Mouse (Mus musculus): Measurements from ENCODE around the gene Lrriq1. TPM values are rescaled to one million over a fixed set of nuclear protein-coding genes. Genes with fewer than 3 reads are reported as not detected.

Lrriq1 gene
- polyA plus RNA-seq, 1 experiment from 2014 or later = 5.5 TPM

DNA sequence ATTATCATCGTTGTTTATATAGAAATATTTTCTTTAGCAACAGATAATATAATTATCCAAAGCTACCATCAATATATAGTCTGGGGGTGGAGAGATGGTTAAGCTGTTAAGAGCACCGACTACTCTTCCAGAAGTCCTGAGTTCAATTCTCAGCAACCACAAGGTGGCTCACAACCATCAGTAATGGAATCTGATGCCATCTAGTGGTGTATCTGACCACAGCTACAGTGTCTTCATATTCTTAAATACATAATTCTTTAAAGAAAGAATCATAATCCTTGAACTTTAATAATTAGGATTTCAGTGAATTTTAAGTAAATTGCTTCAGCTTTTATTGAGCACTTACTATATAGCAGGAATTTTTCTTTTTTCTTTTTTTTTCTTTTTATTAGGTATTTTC, 128.0 kb downstream of the Lrriq1 start:
- H3K27ac ChIP-seq (replicated peaks) = no peak overlapping the region

GRCm38 (mm10) chr10:103086101-103086500, 150.0 kb downstream of the Lrriq1 start:
- no peak overlapping the region for H3K9ac ChIP-seq
- H3K27me3 ChIP-seq = no peaks in the 10 kb centered on the region

More for the DNA sequence above, 128.0 kb downstream of the Lrriq1 start:
- H3K9ac ChIP-seq = no peak overlapping the region
- 89% methylated on average over 2 of the region's 2 CpGs for WGBS
- no peaks in the 10 kb centered on the region for H3K27me3 ChIP-seq
- no peaks in the 10 kb centered on the region for H3K4me1 ChIP-seq (replicated peaks)
- H3K4me3 ChIP-seq = no peak overlapping the region
- no peak for ATAC-seq (ENCODE audit: low FRiP score, low read depth)
- no peaks in the 10 kb centered on the region for H3K9me3 ChIP-seq
- no peaks in the 10 kb centered on the region for H3K36me3 ChIP-seq
- H3K4me2 ChIP-seq = no peak overlapping the region

GRCm38 (mm10) chr10:103049593-103049992, 186.5 kb downstream of the Lrriq1 start:
- H3K9me3 ChIP-seq = no peaks in the 10 kb centered on the region
- WGBS = 92% methylated on average over 2 of the region's 2 CpGs
- H3K4me3 ChIP-seq = no peak overlapping the region
- no peak overlapping the region for H3K9ac ChIP-seq
- H3K27ac ChIP-seq (replicated peaks) = no peak overlapping the region
- H3K27me3 ChIP-seq = no peaks in the 10 kb centered on the region
- H3K4me1 ChIP-seq (replicated peaks) = no peaks in the 10 kb centered on the region
- ATAC-seq (ENCODE audit: low FRiP score, low read depth) = no peak
- no peaks in the 10 kb centered on the region for H3K36me3 ChIP-seq
- H3K4me2 ChIP-seq = no peak overlapping the region

More at GRCm38 (mm10) chr10:103086101-103086500, 150.0 kb downstream of the Lrriq1 start:
- H3K4me1 ChIP-seq (replicated peaks) = no peaks in the 10 kb centered on the region
- 74% methylated on average over 1 of the region's 1 CpGs for WGBS
- no peaks in the 10 kb centered on the region for H3K9me3 ChIP-seq
- no peak for ATAC-seq (ENCODE audit: low FRiP score, low read depth)
- no peak overlapping the region for H3K4me3 ChIP-seq
- no peaks in the 10 kb centered on the region for H3K36me3 ChIP-seq
- H3K27ac ChIP-seq (replicated peaks) = no peak overlapping the region
- H3K4me2 ChIP-seq = no peak overlapping the region

- H3K9me3 ChIP-seq = no peaks in the 10 kb centered on the region
- no peaks in the 10 kb centered on the region for H3K27me3 ChIP-seq
- no peaks in the 10 kb centered on the region for H3K4me1 ChIP-seq (replicated peaks)
- no peaks in the 10 kb centered on the region for H3K36me3 ChIP-seq
- H3K4me3 ChIP-seq = no peak overlapping the region
- no peak for ATAC-seq (ENCODE audit: low FRiP score, low read depth)
- no peak overlapping the region for H3K27ac ChIP-seq (replicated peaks)
- 80% methylated on average over 3 of the region's 3 CpGs for WGBS
- H3K9ac ChIP-seq = no peak overlapping the region
- H3K4me2 ChIP-seq = no peak overlapping the region
These were observed 189.5 kb downstream of the Lrriq1 start for GRCm38 (mm10) chr10:103046623-103047022.

DNA sequence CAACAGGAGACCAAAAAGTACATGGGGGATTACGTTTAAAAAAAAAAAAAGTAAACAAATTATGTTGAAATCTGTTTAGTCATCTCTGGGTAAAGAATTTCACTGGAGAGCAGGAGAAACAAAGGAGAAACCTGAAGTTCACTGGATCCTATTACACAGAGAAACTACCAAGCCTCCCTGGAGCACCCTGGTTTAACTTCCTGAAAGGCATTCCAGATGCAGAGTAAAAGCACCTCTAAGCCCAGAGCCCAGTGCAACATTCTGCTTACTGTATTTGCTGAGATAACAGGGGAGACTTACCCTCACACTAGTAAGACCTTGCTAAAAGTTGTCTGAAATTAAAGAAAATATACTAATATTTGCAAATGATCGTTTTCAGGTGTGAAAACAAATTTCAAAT, 191.1 kb downstream of the Lrriq1 start:
- no peak for ATAC-seq (ENCODE audit: low FRiP score, low read depth)
- WGBS = 59% methylated on average over 2 of the region's 2 CpGs

DNA sequence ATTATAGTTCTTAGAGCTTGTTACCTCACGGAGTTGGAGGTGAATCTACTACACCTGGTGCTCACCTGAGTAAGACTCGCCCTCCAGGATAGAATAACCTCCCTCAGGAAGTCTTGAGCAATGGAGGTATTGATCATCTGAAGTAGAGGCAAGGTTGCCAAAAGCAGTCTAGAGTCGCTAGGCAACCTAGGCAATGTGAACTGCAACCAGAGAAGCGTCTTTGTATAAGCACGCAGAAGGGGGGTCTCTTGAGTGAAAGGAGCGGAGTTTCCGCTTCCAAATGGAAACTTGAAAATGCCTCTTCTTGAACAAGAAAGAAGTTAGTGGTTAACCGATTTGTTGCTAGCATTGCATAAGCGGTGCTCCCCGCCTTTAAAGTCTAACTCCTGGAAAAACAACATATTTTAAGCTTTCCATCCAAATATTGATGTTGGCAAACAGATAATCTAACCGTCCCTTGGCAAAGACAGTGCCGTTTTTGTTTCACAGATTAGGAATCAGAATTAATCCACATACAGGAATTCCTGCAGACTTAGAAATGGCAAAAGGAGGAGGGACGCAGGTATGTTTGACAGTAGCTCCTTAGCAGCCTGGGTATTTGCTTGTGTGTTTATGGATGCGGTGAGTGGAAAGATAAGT, 201.0 kb downstream of the Lrriq1 start:
- H3K27me3 ChIP-seq = peaks cover 60% of the 10 kb centered on the region
- H3K4me1 ChIP-seq (replicated peaks) = 0 out of 2 replicates have a peak, but pooled peaks cover under 1% of the 10 kb centered on the region
- no peak overlapping the region for H3K4me2 ChIP-seq
- H3K9me3 ChIP-seq = no peaks in the 10 kb centered on the region
- H3K4me3 ChIP-seq = no peak overlapping the region
- WGBS = 1% methylated on average over 14 of the region's 14 CpGs
- no peaks in the 10 kb centered on the region for H3K36me3 ChIP-seq
- ATAC-seq (ENCODE audit: low FRiP score, low read depth) = no peak
- H3K27ac ChIP-seq (replicated peaks) = no peak overlapping the region
- H3K9ac ChIP-seq = no peak overlapping the region

More for the DNA sequence above, 191.1 kb downstream of the Lrriq1 start:
- H3K4me1 ChIP-seq (replicated peaks) = no peaks in the 10 kb centered on the region
- H3K4me2 ChIP-seq = no peak overlapping the region
- H3K4me3 ChIP-seq = no peak overlapping the region
- H3K9me3 ChIP-seq = no peaks in the 10 kb centered on the region
- H3K9ac ChIP-seq = no peak overlapping the region
- H3K27ac ChIP-seq (replicated peaks) = no peak overlapping the region
- no peaks in the 10 kb centered on the region for H3K36me3 ChIP-seq
- H3K27me3 ChIP-seq = no peaks in the 10 kb centered on the region

DNA sequence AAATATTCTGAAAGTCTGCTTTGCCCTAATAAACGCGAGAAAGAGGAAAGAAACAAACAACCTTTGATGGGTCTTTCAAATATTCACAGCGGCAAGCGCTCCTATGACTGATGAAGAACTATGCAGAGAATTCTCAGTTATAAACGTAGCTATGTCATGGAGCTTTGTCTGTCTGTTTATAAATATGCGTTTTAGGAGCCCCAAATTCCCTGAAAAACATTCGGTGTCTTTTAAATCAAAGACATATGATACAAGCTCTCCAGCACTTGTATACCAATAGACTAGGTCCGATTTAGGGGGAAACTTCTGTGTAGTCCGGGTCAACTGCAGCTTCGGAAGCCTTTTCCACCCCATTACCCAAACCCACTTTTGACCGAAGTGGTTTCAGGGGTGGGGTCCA, 205.2 kb downstream of the Lrriq1 start:
- Histone ChIP-seq H3K27me3 (peaks cover 70% of the 10 kb centered on the region), H3K4me2 (no peak overlapping the region), H3K27ac (replicated peaks) (no peak overlapping the region), H3K4me1 (replicated peaks) (peaks cover 13% of the 10 kb centered on the region; the same call in 1 of the 2 replicates), H3K36me3 (no peaks in the 10 kb centered on the region), H3K9ac (no peak overlapping the region), H3K4me3 (no peak overlapping the region), H3K9me3 (no peaks in the 10 kb centered on the region)
- no peak for ATAC-seq (ENCODE audit: low FRiP score, low read depth)
- WGBS = 2% methylated on average over 11 of the region's 11 CpGs

DNA sequence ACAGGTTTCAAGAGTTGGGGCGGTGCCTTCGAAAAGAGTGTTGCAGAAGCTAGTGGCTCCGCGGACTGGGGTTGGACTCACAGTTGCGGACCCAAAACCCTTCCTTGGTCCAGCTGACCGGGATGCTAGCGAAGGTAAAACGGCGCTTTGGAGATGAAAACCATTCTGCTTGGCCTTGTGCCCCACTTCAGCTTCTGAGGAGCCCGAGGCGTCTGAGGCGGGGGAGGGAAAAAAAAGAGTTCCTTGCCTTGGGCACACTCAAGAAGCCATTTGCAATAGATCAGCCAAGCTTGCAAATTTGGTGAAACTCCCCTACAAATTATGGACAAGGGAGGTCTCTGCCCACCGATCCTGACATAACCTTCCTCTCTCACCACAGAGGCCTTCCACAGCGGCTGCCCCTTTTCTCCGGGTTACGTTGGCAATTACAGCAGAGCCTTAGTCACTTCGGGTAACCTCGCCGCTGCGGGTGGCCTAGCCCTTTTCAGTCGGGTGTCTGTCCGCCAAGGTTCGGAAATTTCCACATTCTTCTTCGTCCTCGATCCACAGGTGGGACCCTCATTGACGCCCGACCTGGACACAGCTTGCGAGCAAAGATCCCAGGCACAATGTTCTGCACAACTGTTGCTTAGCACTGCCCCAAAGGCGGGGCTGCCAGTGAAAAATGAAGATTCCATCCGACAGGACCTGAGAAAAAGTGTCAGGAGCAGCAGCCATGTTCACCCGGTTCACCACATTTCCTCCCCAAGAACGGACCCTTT, 206.2 kb downstream of the Lrriq1 start, which contains the start of gene Alx1:
Gene Alx1, minus strand, starts transcription at position 486 of the 761 bp plus-strand sequence.
- H3K9ac ChIP-seq = no peak within 1 kb of the TSS
- H3K4me1 ChIP-seq (replicated peaks) = peaks cover 13% of the 10 kb centered on the region; the same call in 1 of the 2 replicates
- no peak within 1 kb of the TSS for H3K27ac ChIP-seq (replicated peaks)
- no peaks in the 10 kb centered on the region for H3K9me3 ChIP-seq
- no peak for ATAC-seq (ENCODE audit: low FRiP score, low read depth)
- H3K36me3 ChIP-seq = no peaks in the 10 kb centered on the region
- no peak within 1 kb of the TSS for H3K4me3 ChIP-seq
- 1% methylated on average over 32 of the region's 32 CpGs for WGBS
- H3K4me2 ChIP-seq = 0 out of 2 replicates have a peak within 1 kb of the TSS, but pooled peaks have one; percentile 46
- peaks cover 66% of the 10 kb centered on the region for H3K27me3 ChIP-seq

- Histone ChIP-seq H3K36me3 (no peaks in the 10 kb centered on the region), H3K9me3 (no peaks in the 10 kb centered on the region), H3K27ac (replicated peaks) (no peak overlapping the region), H3K27me3 (peaks cover 60% of the 10 kb centered on the region), H3K4me3 (no peak overlapping the region), H3K9ac (no peak overlapping the region), H3K4me2 (peak overlapping the region; percentile 46; the same call in 1 of the 2 replicates), H3K4me1 (replicated peaks) (peaks cover 13% of the 10 kb centered on the region; the same call in 1 of the 2 replicates)
- 1% methylated on average over 23 of the region's 23 CpGs for WGBS
- no peak for ATAC-seq (ENCODE audit: low FRiP score, low read depth)
These were observed 206.9 kb downstream of the Lrriq1 start for GRCm38 (mm10) chr10:103029132-103029729.

- Histone ChIP-seq H3K9me3 (no peaks in the 10 kb centered on the region), H3K4me3 (peak overlapping the region; percentile 18), H3K27me3 (peaks cover 63% of the 10 kb centered on the region), H3K9ac (no peak overlapping the region), H3K4me2 (peak overlapping the region; percentile 46), H3K27ac (replicated peaks) (no peak overlapping the region), H3K36me3 (no peaks in the 10 kb centered on the region), H3K4me1 (replicated peaks) (peaks cover 13% of the 10 kb centered on the region; the same call in 1 of the 2 replicates)
- WGBS = under 1% methylated on average over 50 of the region's 50 CpGs
- ATAC-seq (ENCODE audit: low FRiP score, low read depth) = peak; percentile 55; the same call in 1 of the 2 replicates
These were observed 207.6 kb downstream of the Lrriq1 start for GRCm38 (mm10) chr10:103028253-103029131.

- 1% methylated on average over 15 of the region's 15 CpGs for WGBS
- no peak overlapping the region for H3K9ac ChIP-seq
- no peak overlapping the region for H3K27ac ChIP-seq (replicated peaks)
- peak overlapping the region; percentile 18 for H3K4me3 ChIP-seq
- H3K4me1 ChIP-seq (replicated peaks) = peaks cover 13% of the 10 kb centered on the region; the same call in 1 of the 2 replicates
- H3K36me3 ChIP-seq = no peaks in the 10 kb centered on the region
- peaks cover 57% of the 10 kb centered on the region for H3K27me3 ChIP-seq
- no peak for ATAC-seq (ENCODE audit: low FRiP score, low read depth)
- peak overlapping the region; percentile 46 for H3K4me2 ChIP-seq
- no peaks in the 10 kb centered on the region for H3K9me3 ChIP-seq
These were observed 208.2 kb downstream of the Lrriq1 start for GRCm38 (mm10) chr10:103027931-103028252.

All from hindbrain, embryonic 15.5 days (tissue).